Mouse (Mus musculus) cerebellum, adult 8-10 months (tissue): ENCODE data around the gene Kctd6.
"Not testable (repeated sequence)": the region's sequence is repeated elsewhere in the genome, so short reads cannot be mapped to it uniquely, and the experiment has no call there.

ENCODE experiments used
- DNase-seq: peaks from one replicate; pipeline ENCODE4 v3.0.0; 2022

Kctd6 gene

GRCm38 (mm10) chr14:8255076-8255729 lies 41.3 kb downstream of the Kctd6 start:
- peak; percentile 36 for DNase-seq

DNA sequence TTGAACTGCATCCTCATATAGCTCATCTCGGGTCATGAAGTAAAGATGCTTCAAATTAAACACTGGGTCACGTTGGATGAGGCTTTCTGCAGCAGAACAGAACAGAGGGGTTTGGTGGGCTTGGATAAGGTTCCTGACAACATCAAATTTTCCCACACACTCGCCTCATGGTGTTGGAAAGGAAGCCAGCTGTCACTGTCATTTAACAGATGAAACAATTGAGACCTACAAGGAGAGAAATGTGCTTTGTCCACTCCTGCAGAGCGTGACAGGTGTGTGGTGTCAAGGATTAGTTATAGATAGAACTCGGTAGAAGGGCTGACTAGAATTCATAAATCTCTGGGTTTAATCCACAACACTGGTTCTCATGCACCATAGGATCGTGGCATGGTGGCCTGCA lies 42.1 kb downstream of the Kctd6 start:
- DNase-seq: no peak

GRCm38 (mm10) chr14:8256881-8257280 lies 42.9 kb downstream of the Kctd6 start:
- no peak for DNase-seq

DNA sequence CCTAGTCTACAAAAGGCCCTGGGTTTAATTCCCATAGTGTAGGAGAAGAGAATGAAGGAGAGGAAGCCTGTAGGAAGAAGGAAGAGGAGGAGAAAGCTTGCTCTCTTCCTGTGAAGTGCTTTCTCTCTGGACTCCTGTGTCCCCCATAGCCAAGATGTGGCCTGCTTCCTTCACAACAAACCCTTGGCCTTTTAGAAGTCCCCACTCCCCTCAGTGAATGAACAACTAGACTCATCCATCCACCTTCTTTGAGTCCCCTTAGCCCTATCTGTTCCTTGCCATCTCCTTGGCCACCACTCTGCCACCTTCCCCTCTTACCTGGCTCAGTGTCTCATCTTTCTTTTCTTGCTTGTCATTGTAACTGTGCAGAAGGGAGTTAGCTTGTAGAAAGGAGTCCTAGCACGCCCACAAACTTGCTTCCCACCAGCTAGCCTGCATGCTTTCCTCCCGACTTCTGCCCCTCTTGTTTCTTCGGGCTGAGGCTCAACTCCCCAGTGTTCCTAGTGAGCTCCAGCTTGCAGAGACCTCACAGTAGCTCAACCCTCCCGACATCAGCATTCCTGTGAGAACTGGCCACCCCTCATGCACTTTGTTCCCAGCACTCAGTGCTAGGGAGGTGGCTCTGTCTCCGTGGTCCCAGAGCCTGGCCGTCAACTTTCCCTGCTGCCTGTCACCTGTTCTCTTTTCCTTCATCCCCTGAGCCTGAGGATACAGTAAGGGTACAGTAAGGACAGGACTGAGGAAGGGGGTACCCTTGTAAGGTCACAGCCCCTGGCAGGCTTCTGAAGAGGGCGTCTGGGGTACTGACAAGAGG lies 43.8 kb downstream of the Kctd6 start:
- DNase-seq: no peak

- DNase-seq: no peak
Observed at GRCm38 (mm10) chr14:8258335-8258627, 44.3 kb downstream of the Kctd6 start.

DNA sequence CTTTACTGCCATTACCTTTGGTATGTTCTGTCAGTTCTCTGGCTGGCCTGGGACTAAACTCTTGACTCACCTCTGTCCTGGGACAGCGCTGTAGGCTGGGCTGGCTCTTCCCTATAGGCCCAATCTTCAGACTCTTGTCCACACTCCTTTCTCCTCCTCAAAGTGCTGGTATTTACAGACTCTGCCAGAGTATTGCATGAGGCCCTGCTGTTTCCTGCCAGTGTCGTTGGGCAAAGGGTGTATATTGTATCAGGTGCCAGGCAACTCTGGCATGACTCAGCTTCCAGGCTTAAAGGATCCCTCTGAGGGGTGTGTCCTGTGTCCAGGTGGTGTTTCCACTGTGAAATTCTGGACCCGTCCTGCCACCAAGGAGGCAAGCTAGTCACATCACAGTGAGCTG lies 44.8 kb downstream of the Kctd6 start:
- no peak for DNase-seq

DNA sequence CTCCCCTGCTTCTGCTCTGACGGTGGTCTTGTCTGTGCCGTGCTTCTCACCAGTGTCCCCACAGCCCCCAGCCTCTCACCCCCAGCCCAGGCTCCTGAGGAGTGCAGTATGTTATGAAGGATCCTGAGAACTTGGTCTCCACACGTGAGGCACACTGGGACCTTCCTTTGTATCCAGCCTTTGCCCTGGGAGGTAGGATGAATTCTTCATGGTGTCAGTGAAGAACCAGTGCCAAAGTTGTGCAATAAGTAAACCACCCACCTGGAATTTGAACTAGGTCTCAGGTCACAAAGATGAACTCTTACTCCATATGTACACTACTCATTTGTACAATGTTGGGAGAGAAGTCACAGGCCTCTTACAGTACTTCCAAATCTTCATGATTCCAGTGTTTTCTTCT lies 45.2 kb downstream of the Kctd6 start, which contains the start of gene Acox2:
Gene Acox2 (minus strand): TSS at position 188 of the 400 bp plus-strand sequence.
- DNase-seq: no peak

DNA sequence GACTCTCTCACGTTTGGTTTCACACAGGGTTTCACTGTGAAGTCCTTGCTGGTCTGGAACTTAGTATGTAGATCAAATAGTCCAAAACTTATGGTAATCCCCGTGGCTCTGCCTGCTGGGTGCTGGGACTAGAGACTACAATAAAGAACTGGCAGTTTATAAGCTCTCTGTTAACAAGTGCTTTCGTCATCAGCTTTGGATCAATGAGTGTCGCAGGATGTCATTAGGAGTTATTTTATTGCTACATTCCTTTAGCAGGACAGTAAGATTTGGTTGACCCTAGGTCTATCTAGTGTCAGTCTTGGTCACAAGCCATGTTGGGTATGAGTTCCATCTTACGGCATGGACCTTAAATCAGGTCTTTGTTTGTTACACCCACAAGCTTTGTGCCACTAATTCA lies 46.3 kb downstream of the Kctd6 start:
- DNase-seq: no peak

DNA sequence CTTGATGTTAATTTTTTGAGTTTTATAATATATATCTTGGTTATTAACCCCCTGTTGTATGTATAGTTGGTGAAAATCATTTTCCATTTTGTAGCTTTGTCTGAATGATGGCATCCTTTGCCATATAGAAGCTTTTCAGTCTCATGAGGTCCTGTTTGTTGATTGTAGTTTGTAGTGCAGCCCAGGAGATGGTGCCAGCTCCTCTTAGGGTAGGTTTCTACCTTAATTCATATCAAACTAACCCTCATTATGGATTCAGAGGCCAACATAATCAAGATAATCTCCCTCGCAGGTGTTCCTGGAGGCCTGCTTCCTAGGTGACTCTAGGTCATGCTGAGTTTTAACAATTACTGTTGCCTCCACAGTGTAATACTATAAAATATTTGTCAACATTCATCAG lies 48.3 kb downstream of the Kctd6 start:
- no peak for DNase-seq

DNA sequence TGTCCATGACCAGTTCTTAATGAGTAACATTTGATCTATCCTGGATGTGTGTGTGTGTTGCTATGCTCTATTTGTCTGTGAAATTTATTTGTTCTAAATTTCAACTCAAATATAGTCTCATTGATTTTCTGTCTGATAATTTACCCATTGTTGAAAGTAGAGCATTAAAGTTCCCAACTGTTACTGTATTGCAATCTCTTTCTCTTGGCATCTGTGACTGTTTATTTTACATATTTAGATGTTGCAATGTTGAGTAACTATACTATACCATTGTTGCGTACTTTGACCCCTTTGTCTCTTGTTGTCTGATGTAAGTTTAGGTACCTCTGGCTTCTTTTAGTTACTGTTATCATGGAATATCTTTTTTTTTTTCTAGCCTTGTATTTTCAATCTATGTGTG lies 50.4 kb downstream of the Kctd6 start:
- no peak for DNase-seq

GRCm38 (mm10) chr14:8271281-8271680 lies 57.3 kb downstream of the Kctd6 start:
- DNase-seq: not testable (repeated sequence)
